Mouse (Mus musculus): ENCODE data around the gene Atxn7l1.

DNA sequence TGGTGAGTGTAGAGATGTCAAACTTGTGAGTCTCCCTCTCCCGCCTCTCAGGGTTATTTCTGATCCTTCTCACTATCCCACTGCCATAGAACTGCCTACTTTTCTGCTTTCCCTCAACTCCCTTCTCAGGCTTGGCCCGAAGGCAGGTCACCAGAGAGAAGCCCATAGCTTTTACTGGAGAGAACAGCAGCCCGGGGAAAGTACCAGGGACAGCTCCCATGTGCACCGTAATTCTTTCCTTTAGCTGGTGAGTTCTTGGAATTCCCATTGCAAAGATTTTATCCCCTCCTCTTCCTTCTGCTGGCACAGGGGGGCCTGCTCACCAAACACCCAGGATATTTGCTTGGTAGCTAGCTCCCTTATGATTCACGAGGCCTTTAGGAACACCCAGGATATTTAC lies 190.7 kb downstream of the Atxn7l1 start:
- TF ChIP-seq HCFC1 (IDR thresholded peaks at IDR 0.05; ENCODE audit: borderline replicate concordance, insufficient read depth, low read length) = no peak
- TF ChIP-seq ZC3H11A (IDR thresholded peaks at IDR 0.05; ENCODE audit: borderline replicate concordance, low read depth, low read length) = no peak
- TF ChIP-seq MAFK (IDR thresholded peaks at IDR 0.05; ENCODE audit: insufficient read depth, low read depth, low read length) = no peak
- no peak for TF ChIP-seq ZNF384 (IDR thresholded peaks at IDR 0.05; ENCODE audit: low read depth, low read length)
